Mouse (Mus musculus) mesoderm, embryonic 11.5 days (tissue): ENCODE measurements at regions not wholly inside any gene's neighbourhood (a gene's known extent, or its start where the extent isn't known, plus 50 kb on each side); places are given as distances from the start of the nearest gene placed in this dataset.
A peak's percentile ranks its signal among the peaks of the same experiment; 100 is the strongest.

Experiments
- DNase-seq: peaks from one replicate; pipeline ENCODE4 v3.0.0-alpha.2; 2012; ENCODE audit warnings: low read depth, low spot score

GRCm38 (mm10) chr14:8946851-8947625, 281.0 kb upstream of the 4930452B06Rik start:
- no peak for DNase-seq

- peak; percentile 59 for DNase-seq
Measured at GRCm38 (mm10) chr14:8935121-8935520, 269.1 kb upstream of the 4930452B06Rik start.
